Mouse (Mus musculus) stomach, postnatal 0 days (tissue): Measurements from ENCODE around the gene Cask.

Experiments used
- CTCF ChIP-seq: IDR thresholded peaks from 2 replicates; pipeline ENCODE4 v1.5.1; 2016; ENCODE audit warnings: antibody characterized with exemption, low read depth, mild to moderate bottlenecking, moderate library complexity
- EP300 ChIP-seq: optimal IDR thresholded peaks from 2 replicates; pipeline ENCODE3; 2016; ENCODE audit warnings: antibody characterized with exemption

GRCm38 (mm10) chrX:13765672-13766071 lies 85.5 kb downstream of the Cask start:
- TF ChIP-seq EP300, result no peak
- no peak for TF ChIP-seq CTCF
